Mouse (Mus musculus): ENCODE results near the gene Lage3. TPM values are rescaled to one million over a fixed set of nuclear protein-coding genes. Genes with fewer than 3 reads are reported as not detected.

Gene Lage3
- total RNA-seq, 1 experiment: 71.1 TPM

DNA sequence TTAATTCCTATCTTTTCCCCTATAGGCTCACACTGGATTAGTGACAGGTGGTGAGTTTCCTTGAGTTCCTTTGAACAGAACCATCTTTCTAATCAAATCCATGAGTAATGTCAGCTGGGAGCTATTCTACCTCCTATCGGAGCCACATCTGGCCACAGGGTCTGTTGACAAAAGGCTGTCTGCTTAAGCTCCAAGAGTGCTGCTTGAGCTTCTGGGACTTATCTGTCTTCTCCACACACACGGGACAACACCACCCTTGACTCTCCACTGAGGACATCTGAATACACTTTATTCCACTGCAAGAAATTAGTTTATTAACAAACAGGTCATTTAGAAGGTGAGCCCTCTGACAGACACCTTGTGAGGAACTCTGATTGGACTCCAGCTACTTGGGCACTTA, 31.0 kb upstream of the Lage3 start:
- no peak for TF ChIP-seq MAFK (IDR thresholded peaks at IDR 0.05; ENCODE audit: insufficient read depth, low read depth, low read length)
- no peak for TF ChIP-seq HCFC1 (IDR thresholded peaks at IDR 0.05; ENCODE audit: borderline replicate concordance, insufficient read depth, low read length)
- no peak for TF ChIP-seq ZNF384 (IDR thresholded peaks at IDR 0.05; ENCODE audit: low read depth, low read length)
- Histone ChIP-seq H3K9me3 (ENCODE audit: control insufficient read depth, insufficient read depth, low read depth, low read length) (no peaks in the 10 kb centered on the region), H3K4me1 (ENCODE audit: control insufficient read depth in 2 of 2, insufficient read depth in 2 of 2, low read length in 2 of 2, poor library complexity in 1 of 2) (no peaks in the 10 kb centered on the region), H3K27ac (ENCODE audit: insufficient read depth, low read depth, low read length, poor library complexity, severe bottlenecking) (no peak overlapping the region), H3K4me3 (ENCODE audit: insufficient read depth in 1 of 2, low read depth in 1 of 2, low read length in 2 of 2, poor library complexity in 1 of 2, severe bottlenecking in 1 of 2) (no peak overlapping the region), H3K36me3 (ENCODE audit: control insufficient read depth, insufficient read depth, low read length, poor library complexity, severe bottlenecking) (0 out of 2 replicates have a peak, but pooled peaks cover 2% of the 10 kb centered on the region), H3K9ac (ENCODE audit: insufficient read depth, low read depth, low read length, poor library complexity, severe bottlenecking) (no peak overlapping the region)
- in situ Hi-C loops (cut with MboI; ENCODE audit: low sequenced_read_pairs in 2 of 2, unreplicated experiment in 2 of 2): no loop called here
- DNase-seq (ENCODE audit: low read depth, low spot score): no peak

DNA sequence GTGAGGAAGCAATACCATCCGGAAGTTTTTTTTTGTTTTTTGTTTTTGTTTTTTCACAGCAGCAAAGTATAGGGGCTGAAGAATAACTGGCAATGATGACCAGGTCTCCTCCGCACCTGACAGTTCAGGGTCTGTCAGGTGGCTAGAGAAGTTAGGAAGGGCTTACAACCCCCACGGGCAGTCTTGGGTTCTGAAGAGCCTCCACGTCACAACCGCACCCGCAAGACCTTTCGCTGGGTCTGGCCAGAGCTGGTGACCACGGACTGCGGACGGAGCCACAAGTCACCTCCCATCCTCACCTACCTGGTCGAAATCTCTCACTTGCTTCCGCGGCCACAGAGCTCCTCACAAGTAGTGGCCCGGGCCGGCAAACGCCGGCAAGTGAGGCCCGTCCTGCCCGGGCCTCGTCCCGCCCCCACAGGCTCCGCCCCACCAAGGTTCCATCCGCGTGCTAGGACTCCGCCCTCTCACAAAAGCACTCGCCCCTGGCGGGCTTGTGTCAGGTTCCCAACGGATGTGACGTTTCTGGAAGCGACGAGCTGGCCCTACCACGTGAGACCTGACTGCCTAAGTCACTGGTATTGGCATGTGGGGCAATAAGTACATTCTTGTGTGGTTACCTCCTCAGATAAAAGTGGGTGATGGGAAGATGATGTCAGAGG, 19.6 kb upstream of the Lage3 start, which contains the start of the genes Ubl4a and Slc10a3:
Gene Ubl4a (minus strand): TSS at position 331 of the 662 bp plus-strand sequence.
Gene Slc10a3 (minus strand): TSS at position 462 of the 662 bp plus-strand sequence.
- no peaks in the 10 kb centered on the region for H3K9me3 ChIP-seq (ENCODE audit: control insufficient read depth, insufficient read depth, low read depth, low read length)
- peaks cover 0 to 4% of the 10 kb centered on the region in 2 experiments; a peak in 1 of 4 replicates for H3K4me1 ChIP-seq (ENCODE audit: control insufficient read depth in 2 of 2, insufficient read depth in 2 of 2, low read length in 2 of 2, poor library complexity in 1 of 2)
- DNase-seq (ENCODE audit: low read depth, low spot score): peak; percentile 73
- no peak within 1 kb of the TSS for H3K27ac ChIP-seq (ENCODE audit: insufficient read depth, low read depth, low read length, poor library complexity, severe bottlenecking)
- in situ Hi-C loops (cut with MboI; ENCODE audit: low sequenced_read_pairs in 2 of 2, unreplicated experiment in 2 of 2): no loop called here
- H3K4me3 ChIP-seq (ENCODE audit: insufficient read depth in 1 of 2, low read depth in 1 of 2, low read length in 2 of 2, poor library complexity in 1 of 2, severe bottlenecking in 1 of 2): peak within 1 kb of the TSS; percentile 61 to 63
- peak within 1 kb of the TSS; percentile 71 for H3K9ac ChIP-seq (ENCODE audit: insufficient read depth, low read depth, low read length, poor library complexity, severe bottlenecking)
- no peaks in the 10 kb centered on the region for H3K36me3 ChIP-seq (ENCODE audit: control insufficient read depth, insufficient read depth, low read length, poor library complexity, severe bottlenecking)
- no peak for TF ChIP-seq MAFK (IDR thresholded peaks at IDR 0.05; ENCODE audit: insufficient read depth, low read depth, low read length)
- no peak for TF ChIP-seq CHD2 (IDR thresholded peaks at IDR 0.05; ENCODE audit: low read depth, low read length)
- TF ChIP-seq ZC3H11A (IDR thresholded peaks at IDR 0.05; ENCODE audit: borderline replicate concordance, low read depth, low read length): no peak
- TF ChIP-seq HCFC1 (IDR thresholded peaks at IDR 0.05; ENCODE audit: borderline replicate concordance, insufficient read depth, low read length): 0 out of 2 replicates have a peak, but pooled peaks have one; percentile 37
- no peak for TF ChIP-seq ZNF384 (IDR thresholded peaks at IDR 0.05; ENCODE audit: low read depth, low read length)

DNA sequence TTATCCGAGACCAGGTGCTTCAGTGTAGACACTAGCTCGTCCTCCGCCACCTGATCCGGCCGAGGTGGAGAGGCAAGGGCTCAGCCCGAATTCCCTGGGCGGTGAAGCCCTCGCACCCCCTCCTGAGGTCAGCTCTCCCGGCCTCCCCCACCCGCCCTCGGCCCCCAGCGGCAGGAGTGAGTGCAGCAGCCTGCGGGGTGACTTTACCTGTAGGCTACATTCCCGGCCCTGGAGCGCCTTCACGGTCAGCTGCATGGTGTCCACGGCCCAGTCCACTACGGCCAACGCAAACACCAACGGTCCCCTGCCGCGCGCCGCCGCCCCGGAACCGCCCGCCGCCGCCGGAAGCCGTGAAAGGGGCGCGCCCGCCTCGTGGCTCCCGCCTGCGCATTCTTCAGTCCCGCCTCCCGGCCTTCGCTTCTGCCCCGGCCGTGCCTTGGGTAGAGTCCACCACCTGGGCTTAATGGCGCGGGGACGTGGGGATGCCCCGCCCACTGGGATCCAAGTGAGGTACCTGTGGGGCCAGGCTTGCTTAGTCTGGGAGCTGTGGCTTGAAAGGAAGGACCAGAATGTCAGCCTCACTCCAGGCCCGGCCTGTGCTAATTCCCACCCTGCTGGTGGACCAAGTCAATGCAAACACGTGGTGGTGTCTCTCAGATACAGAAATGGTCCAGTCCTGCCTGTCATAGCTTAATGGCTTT, 14.9 kb upstream of the Lage3 start:
- TF ChIP-seq CHD2 (IDR thresholded peaks at IDR 0.05; ENCODE audit: low read depth, low read length): no peak
- no peaks in the 10 kb centered on the region for H3K9me3 ChIP-seq (ENCODE audit: control insufficient read depth, insufficient read depth, low read depth, low read length)
- H3K9ac ChIP-seq (ENCODE audit: insufficient read depth, low read depth, low read length, poor library complexity, severe bottlenecking): peak overlapping the region; percentile 91
- H3K4me3 ChIP-seq (ENCODE audit: insufficient read depth in 1 of 2, low read depth in 1 of 2, low read length in 2 of 2, poor library complexity in 1 of 2, severe bottlenecking in 1 of 2): peak overlapping the region; percentile 75 to 77
- H3K4me1 ChIP-seq (ENCODE audit: control insufficient read depth in 2 of 2, insufficient read depth in 2 of 2, low read length in 2 of 2, poor library complexity in 1 of 2): peaks cover 0 to 9% of the 10 kb centered on the region in 2 experiments; a peak in 1 of 4 replicates
- H3K36me3 ChIP-seq (ENCODE audit: control insufficient read depth, insufficient read depth, low read length, poor library complexity, severe bottlenecking): no peaks in the 10 kb centered on the region
- in situ Hi-C loops (cut with MboI; ENCODE audit: low sequenced_read_pairs in 2 of 2, unreplicated experiment in 2 of 2): no loop called here
- DNase-seq (ENCODE audit: low read depth, low spot score): no peak
- 0 out of 2 replicates have a peak overlapping the region, but pooled peaks have one; percentile 27 for H3K27ac ChIP-seq (ENCODE audit: insufficient read depth, low read depth, low read length, poor library complexity, severe bottlenecking)

DNA sequence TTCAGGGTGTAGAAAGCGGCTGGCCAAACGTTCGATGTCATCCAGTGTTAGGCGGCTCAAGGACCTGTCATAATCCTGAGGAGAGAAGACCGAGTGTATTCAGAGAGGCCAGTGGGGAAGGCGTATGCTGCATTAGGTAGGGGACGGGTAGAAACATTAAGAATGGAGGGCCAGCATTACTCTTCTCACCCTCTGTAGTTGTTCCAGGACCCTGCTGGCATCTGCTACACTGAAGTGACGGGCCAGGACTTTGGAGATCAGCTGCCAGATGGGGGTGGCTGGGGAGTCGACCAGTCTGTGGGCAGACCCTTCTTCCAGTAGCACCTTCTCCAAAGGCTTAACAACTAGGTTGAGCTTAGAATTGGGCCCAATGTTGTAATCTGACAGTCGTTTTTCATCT, 14.1 kb upstream of the Lage3 start:
- DNase-seq (ENCODE audit: low read depth, low spot score): no peak
- Histone ChIP-seq H3K4me1 (ENCODE audit: control insufficient read depth in 2 of 2, insufficient read depth in 2 of 2, low read length in 2 of 2, poor library complexity in 1 of 2) (peaks cover 0 to 8% of the 10 kb centered on the region in 2 experiments; a peak in 1 of 4 replicates), H3K9ac (ENCODE audit: insufficient read depth, low read depth, low read length, poor library complexity, severe bottlenecking) (peak overlapping the region; percentile 91; the same call in 1 of the 2 replicates), H3K9me3 (ENCODE audit: control insufficient read depth, insufficient read depth, low read depth, low read length) (no peaks in the 10 kb centered on the region), H3K4me3 (ENCODE audit: insufficient read depth in 1 of 2, low read depth in 1 of 2, low read length in 2 of 2, poor library complexity in 1 of 2, severe bottlenecking in 1 of 2) (peak overlapping the region; percentile 75 to 77), H3K27ac (ENCODE audit: insufficient read depth, low read depth, low read length, poor library complexity, severe bottlenecking) (no peak overlapping the region), H3K36me3 (ENCODE audit: control insufficient read depth, insufficient read depth, low read length, poor library complexity, severe bottlenecking) (no peaks in the 10 kb centered on the region)
- TF ChIP-seq ZNF384 (IDR thresholded peaks at IDR 0.05; ENCODE audit: low read depth, low read length): no peak
- no peak for TF ChIP-seq HCFC1 (IDR thresholded peaks at IDR 0.05; ENCODE audit: borderline replicate concordance, insufficient read depth, low read length)
- TF ChIP-seq MAFK (IDR thresholded peaks at IDR 0.05; ENCODE audit: insufficient read depth, low read depth, low read length): no peak
- no peak for TF ChIP-seq ZC3H11A (IDR thresholded peaks at IDR 0.05; ENCODE audit: borderline replicate concordance, low read depth, low read length)
- TF ChIP-seq CHD2 (IDR thresholded peaks at IDR 0.05; ENCODE audit: low read depth, low read length): no peak
- in situ Hi-C loops (cut with MboI; ENCODE audit: low sequenced_read_pairs in 2 of 2, unreplicated experiment in 2 of 2): no loop called here

Data from ES-E14 (cell line).